Mouse (Mus musculus): ENCODE data around the gene Jund. TPM values are rescaled to one million over a fixed set of nuclear protein-coding genes. Genes with fewer than 3 reads are reported as not detected.
A peak's percentile ranks its signal among the peaks of the same experiment; 100 is the strongest.

The Jund gene
- total RNA-seq (2021), result 10 to 100 TPM; 60.6 to 77.9 TPM
- long read RNA-seq, experiment 1, transcript Jund-201 (1 exons, 1,668 nt), result major isoform, 143 of 143 reads
- long read RNA-seq, experiment 1, partial matches to known transcripts, result 0 of 143 reads
- long read RNA-seq, experiment 1, other reads (novel, unspliced or antisense), result 0 of 143 reads
- long read RNA-seq, experiment 2, transcript Jund-201 (1 exons, 1,668 nt), result major isoform, 259 of 259 reads
- long read RNA-seq, experiment 2, partial matches to known transcripts, result 0 of 259 reads
- long read RNA-seq, experiment 2, other reads (novel, unspliced or antisense), result 0 of 259 reads

DNA sequence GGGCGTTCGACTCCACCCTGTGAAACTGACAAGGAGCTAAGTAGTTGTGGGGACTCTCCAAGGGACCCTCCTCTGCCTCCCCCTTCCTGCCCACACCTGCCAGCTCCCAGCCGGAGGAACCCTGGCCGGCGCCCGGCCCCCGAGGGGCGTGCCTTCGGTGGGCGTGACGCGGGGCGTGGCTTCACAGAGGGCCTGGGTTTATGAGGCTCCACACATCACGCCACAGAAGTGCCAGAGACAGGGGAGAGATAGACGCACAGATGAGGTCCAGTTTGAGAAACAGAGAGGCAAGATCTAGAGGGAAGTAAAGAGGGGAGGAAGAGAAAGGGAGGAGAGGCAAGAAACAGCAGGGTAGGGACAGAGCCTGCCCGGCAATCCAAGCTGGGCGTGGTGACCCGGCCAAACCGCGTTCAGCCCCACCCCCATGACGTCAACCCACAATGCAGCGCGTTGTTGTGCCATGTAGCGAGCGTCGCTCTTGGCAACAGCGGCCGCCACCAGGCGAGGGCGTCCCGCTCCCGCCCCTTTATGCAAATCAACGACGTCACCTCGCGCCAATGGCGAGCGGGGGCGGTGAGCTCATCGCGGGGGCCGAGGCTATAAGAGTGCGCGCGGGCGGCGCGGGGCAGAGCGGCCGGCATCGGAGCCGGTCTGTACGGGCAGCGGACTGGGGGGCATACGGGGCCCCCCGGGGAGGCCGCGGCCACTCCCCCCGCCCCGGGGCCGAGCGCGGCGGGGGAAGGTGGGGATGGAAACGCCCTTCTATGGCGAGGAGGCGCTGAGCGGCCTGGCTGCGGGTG is at the start of gene Jund:
Gene Jund, plus strand, starts transcription at position 640 of the 800 bp plus-strand sequence.
- intact Hi-C loops (cut with DNase I), result no loop called here

DNA sequence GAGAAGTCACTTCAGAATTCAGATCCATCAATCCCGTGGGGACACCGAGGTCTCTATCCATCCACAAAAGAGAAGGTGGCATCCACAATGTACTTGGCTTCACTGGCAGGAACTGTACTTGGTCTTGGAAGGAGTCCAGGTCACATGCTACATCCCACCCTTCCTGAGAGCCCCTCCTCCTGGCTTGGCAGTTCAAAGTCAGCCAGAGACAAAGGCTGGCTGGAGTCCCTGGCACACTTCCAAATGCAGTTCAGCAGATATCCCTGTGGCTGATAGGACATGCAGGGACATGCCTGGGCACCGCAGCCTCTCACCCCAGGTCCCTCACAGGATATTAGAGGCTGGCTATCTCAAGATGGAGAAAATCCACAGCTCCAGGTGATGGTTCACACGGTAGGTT is 49.4 kb upstream of the Jund start:
- peak; percentile 51 to 71 for DNase-seq
- intact Hi-C loops (cut with DNase I), result no loop called here

More for the DNA sequence above, at the start of gene Jund:
- peak; percentile 98 to 99 for DNase-seq

DNA sequence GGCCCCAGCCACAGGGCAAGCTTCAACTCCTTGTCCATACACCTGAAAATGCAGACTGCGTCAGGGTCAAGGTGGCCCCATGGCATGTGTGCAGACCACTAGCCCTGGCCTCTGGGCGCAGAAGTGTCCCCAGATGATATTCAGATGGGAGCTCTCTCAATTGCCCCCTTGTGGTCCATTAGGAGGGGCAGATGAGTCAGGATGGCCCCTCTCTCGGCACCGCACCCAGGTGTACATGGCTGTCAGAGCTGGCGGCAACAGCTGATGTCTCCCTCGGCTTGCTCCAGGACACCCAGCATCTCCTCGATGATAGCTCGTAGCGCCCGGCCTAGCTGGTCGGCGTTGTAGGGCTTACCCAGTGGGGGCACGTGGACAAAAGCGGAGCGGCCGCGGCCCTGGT is 48.4 kb upstream of the Jund start:
- DNase-seq, result no peak
- intact Hi-C loops (cut with DNase I), result loop anchor here (5.0 kb wide), 1 partner anchor 33 kb away; the partner anchor contains the start of gene Lrrc25

DNA sequence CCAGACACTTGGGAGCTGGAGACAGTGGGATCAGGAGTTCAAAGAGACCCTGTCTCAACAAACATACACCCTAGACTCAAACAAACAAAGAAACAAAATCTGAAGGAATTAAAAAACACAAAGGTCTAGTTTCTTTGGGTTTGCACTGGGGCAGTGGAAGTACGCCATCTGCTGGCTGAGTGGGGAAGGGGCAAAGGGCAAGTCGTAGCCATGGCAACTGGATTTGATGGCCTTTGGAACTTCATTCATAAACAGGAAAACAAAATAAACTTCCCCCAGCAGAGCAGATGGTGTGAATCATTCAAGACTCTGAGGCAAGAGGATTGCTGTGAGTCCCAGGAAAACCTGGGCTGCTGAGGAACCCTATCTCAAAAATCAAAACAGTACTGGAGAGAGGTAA is 45.5 kb upstream of the Jund start:
- intact Hi-C loops (cut with DNase I), result loop anchor here (2.0 to 5.0 kb wide), 2 partner anchors 24 to 36 kb away; partner anchors contain the start of gene Lrrc25
- peak in 1 of 2 experiments; percentile 55 for DNase-seq

- no peak for DNase-seq
- intact Hi-C loops (cut with DNase I), result loop anchor here (5.0 kb wide), 1 partner anchor 37 kb away; the partner anchor contains the start of gene Lrrc25
Measured at GRCm38 (mm10) chr8:70654121-70654520, 44.6 kb upstream of the Jund start.

DNA sequence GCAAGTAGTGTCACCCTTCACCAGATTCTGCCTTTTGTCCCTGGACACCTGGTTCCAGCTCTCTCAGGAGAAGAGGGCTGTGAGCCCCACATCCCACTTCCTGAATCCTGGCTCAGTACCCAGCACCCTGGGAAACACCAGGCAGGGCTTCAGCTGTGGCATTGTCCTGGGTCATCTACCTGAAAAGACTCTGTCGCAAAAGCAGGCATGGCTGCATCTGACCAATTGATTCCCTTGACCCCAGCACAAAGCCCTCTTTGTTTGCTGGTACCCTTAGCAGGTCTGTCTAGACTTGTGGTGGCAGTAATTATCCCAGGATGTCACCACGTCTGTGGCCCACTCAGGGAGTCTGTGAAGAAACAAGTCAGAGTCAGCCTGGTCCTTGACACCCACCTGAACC is 43.3 kb upstream of the Jund start:
- DNase-seq, result no peak
- intact Hi-C loops (cut with DNase I), result no loop called here

DNA sequence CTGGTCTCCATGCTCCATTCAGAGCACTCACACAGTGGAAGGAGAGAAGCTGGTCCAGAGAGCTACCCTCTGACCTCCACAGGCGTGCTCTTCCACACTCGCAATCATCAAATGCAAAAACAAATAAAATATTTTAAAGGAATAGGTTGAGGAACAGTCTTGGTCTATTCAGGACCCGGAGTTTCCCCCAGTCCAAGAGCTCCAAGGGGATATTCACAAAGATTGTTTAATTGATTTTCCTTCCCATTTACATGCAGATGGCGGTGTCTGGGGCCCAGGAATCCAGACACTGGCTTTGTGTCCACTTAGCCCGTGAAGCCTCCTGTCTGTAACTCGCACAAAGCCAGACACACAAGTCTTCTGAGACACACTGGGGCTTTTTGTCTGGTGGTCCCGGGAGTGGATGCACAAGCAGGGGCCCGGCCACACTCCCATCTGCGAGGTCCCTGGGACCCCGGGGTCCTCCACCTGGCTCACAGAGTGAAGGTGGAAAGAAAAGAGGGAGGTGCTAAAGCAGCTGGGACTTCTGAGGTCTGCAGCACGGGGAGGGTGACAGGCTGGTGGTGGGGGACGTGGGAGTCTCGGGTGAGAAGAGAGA is 42.5 kb upstream of the Jund start:
- intact Hi-C loops (cut with DNase I), result no loop called here
- no peak for DNase-seq

- intact Hi-C loops (cut with DNase I), result no loop called here
- no peak for DNase-seq
Measured at GRCm38 (mm10) chr8:70657214-70657613, 41.5 kb upstream of the Jund start.

GRCm38 (mm10) chr8:70657739-70658138 is 41.0 kb upstream of the Jund start:
- intact Hi-C loops (cut with DNase I), result no loop called here
- no peak for DNase-seq

DNA sequence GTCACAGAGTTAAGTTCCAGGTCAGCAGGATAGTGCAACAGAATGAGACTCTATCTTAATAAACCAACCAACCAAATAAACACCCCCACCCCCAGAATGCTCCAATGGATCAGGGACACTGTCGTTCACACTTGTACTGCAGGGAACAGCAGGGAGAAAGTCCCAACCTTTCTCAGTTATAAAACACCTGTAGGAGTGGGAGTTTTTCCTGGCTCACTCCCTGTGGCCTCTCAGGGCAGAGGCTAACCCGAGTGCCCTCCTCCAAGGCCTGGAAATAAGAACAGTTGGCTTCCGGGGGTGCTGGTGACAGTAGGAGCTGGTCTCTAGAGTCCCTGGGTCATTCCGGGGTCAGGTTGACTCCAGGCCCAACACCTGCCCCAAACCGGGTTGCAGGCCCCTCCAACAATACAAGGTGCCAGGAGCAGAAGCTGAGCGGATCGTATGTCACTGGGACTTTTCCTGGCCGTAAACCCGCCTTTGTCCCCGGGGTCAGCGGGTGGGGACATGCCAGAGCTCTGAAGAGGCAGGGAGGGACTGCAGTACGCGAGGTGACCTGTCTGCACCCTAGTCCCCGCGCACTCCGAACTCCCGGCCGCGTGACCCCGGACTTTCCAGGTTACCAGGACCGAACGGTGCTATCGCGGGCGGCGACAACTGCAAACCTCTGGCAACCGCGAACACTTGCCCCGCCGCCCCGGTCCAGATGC is 39.7 kb upstream of the Jund start:
- no peak for DNase-seq
- intact Hi-C loops (cut with DNase I), result no loop called here

DNA sequence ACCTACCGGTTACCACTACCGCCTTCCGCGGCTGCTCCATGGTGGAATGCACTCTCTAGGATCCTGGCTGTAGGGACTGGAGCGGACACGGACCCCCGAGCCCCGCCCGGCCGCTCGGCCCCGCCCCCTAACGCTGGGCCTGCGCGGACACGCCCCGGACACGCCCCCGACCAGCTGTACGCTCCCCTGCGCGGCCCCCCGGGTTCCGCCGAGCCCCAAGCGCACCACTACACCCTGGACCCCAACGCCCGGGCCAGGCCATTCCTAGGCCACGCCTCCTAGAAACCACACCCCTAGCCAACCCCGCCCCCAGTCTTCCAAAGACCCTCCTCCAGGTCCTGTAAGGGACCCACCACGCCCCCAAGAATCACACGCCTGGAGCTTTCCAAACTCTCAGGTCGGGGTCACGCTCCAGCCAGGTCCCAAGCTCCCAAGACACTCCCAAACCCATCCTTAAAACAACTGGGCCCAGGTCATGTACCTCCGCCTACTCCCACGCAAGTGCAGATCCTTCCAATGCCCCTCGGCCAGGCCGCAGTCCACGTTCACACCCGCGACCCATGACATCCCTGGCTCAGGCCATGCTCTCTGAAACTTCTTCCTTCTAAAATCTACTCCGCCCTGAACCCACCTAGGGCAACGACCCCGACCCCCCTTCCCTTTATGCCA is 39.0 kb upstream of the Jund start:
- peak; percentile 85 to 87 for DNase-seq
- intact Hi-C loops (cut with DNase I), result no loop called here

GRCm38 (mm10) chr8:70660273-70660725 is 38.5 kb upstream of the Jund start, which contains the start of gene Pgpep1:
Gene Pgpep1, minus strand, starts transcription at chr8:70660388.
- DNase-seq, result peak in 1 of 2 experiments; percentile 13
- intact Hi-C loops (cut with DNase I), result no loop called here

GRCm38 (mm10) chr8:70663691-70664090 is 35.1 kb upstream of the Jund start:
- intact Hi-C loops (cut with DNase I), result no loop called here
- DNase-seq, result no peak

DNA sequence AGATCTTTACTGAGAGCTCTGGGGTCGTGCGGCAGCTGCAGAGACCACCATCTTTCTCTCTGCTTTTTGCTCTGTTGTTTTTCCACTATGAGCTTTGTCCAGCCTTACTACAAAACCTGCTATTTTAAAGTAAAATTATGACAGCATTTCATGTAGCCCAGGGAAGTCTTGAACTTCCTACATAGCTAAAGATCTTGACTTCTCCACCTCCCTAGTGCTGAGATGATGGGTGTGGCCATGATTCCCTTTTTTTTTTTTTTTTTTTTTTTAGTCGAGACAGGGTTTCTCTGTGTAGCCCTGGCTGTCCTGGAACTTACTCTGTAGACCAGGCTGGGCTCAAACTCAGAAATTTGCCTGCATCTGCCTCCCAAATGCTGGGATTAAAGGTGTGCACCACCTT is 34.1 kb upstream of the Jund start:
- intact Hi-C loops (cut with DNase I), result no loop called here

DNA sequence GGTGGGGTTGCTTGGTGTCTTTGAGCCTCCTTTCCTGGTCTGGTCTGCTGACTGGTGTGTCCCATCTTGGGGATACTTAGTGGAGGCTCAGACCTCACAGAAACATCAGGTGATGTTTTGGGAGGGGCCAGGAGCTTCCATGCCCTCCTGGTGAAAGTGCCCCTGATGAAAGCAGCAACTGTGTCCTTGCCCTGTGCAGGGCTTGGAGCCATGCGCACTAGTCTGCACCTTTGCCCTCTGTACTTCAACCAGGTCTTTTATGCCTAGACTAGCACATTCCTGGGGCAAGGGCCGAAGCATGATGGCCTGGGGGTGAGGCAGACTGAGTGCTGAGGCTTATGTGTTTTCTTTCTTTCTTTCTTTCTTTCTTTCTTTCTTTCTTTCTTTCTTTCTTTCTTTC is 33.1 kb upstream of the Jund start:
- intact Hi-C loops (cut with DNase I), result no loop called here

More for the DNA sequence above, 34.1 kb upstream of the Jund start:
- no peak for DNase-seq

DNA sequence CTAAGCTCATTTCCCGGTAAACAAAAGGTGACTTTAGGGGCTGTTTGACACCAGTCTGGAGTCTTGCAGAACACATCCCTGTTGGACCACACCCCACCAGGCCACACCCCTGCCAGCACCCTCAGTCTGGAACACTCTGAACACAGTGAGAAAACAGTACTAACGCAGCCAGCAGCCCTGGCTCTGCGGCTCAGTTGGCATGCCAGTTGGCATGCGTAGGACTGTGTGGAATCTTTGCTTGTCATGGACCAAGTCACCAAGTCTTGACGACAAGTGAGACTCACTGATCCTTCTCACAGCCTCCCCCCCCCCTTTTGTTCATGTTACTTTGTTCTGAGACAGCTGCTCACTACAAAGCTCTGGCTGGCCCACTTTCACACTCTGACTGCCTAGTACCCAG is 31.7 kb upstream of the Jund start:
- intact Hi-C loops (cut with DNase I), result no loop called here

More for the DNA sequence above, 33.1 kb upstream of the Jund start:
- no peak for DNase-seq

DNA sequence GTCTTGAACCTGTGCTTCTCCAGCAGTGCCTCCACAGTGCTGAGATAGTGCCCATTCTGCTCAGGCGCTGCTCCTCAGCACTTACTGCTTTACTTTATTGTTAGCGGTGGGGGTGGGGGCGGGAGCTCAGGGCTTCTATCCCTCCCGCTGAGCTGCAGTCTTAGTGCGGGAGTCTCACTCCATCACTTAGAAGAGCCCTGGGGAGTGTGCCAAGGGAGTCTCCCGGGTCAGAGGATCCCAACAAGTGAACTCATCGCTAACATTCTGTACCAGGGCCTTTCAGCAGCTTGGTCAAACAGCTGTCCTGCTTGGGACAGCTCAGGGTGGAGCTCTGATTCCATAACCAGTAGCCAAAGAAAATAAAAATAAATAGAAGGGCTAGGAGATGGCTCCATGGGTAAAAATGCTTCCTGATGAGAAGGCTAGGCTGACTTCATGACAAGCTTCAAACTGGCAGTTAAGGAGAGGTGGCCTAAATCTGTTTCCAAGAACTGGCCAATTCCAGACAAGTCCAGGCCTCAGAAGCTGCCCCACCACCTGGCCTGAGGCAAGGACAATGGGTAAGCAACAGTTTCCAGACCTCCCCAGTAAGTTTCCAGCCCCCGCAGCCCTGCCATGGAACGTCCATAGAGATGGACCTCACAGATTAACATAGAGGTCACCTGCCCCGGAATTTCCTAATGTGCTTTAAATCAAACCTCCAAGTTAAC is 27.0 kb upstream of the Jund start:
- intact Hi-C loops (cut with DNase I), result no loop called here
- peak in 1 of 2 experiments; percentile 66 for DNase-seq

More for the DNA sequence above, 31.7 kb upstream of the Jund start:
- DNase-seq, result peak; percentile 68 to 71

DNA sequence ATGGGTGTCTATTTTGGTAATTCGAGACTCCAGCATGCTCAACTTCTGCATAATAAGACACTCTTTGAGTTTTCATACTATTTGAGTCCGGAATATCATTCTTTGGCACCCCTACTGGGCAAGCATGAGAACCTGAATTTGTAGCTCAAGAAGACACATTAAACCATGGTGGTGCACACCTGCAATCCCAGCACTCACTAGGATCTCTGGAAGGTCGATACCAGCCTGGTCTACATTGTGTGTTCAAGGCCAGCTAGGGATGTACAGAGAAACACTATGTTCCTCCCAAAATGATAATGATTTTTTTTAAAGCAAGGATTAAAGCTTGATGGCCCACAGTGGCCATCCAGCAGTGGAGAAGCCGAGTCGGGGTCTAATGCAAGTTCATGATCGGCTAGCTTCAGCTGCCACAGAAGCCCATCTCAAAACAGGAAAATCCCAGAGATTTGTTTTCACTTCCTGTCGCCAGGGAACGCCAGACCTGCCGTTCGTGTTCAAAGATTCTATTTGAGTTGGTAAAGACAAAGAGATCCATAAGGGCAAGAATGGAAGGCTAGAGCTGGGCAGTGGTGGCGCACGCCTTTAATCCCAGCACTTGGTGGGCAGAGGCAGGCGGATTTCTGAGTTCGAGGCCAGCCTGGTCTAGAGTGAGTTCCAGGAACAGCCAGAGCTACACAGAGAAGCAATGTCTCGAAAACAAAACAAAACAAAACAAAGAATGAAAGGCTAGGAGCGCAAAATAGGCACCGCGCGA is 26.2 kb upstream of the Jund start:
- intact Hi-C loops (cut with DNase I), result loop anchor here (1.0 kb wide), 1 partner anchor 28 kb away; no protein-coding TSS in a partner anchor
- no peak for DNase-seq
